Mouse (Mus musculus) brain, adult 2 months (tissue): ENCODE results near the gene Srp68.
"Not testable (repeated sequence)": the region's sequence is repeated elsewhere in the genome, so short reads cannot be mapped to it uniquely, and the experiment has no call there.

Experiments used
- DNase-seq: peaks from one replicate; pipeline ENCODE4 v3.0.0; 2011; ENCODE audit warnings: low read depth, low spot score

Srp68 gene

DNA sequence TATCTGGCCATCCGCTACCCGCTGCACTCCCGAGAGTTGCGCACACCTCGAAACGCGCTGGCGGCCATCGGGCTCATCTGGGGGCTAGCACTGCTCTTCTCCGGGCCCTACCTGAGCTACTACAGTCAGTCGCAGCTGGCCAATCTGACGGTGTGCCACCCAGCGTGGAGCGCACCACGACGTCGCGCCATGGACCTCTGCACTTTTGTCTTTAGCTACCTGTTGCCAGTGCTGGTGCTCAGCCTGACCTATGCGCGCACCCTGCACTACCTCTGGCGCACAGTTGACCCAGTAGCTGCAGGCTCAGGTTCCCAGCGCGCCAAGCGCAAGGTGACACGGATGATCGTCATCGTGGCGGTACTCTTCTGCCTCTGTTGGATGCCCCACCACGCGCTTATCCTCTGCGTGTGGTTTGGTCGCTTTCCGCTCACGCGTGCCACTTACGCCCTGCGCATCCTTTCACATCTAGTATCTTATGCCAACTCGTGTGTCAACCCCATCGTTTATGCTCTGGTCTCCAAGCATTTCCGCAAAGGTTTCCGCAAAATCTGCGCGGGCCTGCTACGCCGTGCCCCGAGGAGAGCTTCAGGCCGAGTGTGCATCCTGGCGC is 9.0 kb upstream of the Srp68 start:
- DNase-seq, result no peak

DNA sequence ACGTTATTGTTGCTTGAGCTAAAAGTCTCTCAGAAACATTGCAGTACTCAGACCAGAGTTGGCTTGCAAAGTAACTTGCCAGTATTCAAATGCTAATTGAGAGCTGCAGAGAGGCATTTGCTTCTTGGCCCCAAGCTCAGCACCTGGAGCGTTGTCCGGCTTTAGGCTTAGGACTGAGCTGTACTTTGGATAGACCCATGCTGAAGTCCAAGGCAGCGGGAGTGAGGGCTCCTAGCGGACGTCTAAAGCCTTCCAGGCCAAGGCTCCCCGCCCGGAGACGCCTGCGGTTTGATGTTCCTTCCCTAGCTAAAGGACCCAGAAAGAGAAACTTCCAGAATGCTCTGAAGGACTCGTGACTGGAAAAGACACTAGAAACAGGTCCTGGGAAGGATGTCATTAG is 8.1 kb upstream of the Srp68 start:
- no peak for DNase-seq

DNA sequence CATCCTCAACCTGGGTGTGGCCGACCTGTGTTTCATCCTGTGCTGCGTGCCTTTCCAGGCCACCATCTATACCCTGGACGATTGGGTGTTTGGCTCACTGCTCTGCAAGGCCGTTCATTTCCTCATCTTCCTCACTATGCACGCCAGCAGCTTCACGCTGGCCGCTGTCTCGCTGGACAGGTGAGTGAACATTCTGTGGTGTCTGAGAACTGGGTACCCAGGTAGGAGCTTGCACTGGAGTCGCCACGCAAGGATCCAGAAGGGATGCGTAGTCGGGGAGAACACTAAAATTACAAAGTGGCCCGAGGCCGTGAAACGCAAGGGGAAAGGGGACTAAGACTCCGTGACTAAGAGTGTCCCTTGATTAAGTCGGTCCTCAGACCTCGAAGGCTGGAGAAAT is 7.7 kb upstream of the Srp68 start:
- DNase-seq, result no peak

DNA sequence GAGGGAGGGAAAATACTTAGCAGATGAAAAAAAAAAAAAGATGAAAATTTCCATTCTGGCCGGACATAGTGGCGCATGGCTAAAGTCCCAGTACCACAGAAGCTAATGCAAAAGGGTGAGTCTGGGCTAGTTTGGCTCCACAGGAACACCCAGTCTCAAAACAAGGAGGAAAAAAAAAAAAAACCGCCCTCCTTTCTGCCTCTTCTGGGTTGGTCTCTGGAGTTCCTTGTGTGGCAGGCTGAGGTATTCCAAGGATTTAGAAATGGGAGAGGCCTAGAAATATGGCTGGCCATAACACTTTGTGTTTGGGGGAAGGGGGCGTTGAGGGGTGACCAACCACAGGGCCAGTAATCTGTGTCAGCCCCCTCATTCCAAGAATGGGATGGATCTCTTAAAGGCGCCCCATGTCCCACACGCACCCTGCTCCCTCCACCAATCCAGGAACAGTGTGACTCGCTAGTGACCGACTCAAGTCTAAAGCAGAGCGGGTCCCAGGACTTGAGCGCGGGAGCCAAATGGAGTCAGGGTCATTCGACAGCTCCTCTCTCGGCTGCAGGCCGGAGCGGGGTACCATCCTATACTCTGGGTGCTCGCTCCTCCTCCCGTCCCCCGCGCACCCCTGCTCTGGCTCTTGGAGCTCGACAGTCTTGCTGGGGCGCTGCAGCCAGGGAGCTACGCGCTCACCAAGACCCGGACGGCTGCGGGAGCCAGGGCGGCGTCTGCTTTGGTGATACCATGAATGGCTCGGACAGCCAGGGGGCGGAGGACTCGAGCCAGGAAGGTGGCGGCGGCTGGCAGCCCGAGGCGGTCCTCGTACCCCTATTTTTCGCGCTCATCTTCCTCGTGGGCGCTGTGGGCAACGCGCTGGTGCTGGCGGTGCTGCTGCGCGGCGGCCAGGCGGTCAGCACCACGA is 7.0 kb upstream of the Srp68 start, which contains the start of gene Galr2:
TSS of gene Galr2 (plus strand) at position 189 of the 913 bp plus-strand sequence.
- no peak for DNase-seq

DNA sequence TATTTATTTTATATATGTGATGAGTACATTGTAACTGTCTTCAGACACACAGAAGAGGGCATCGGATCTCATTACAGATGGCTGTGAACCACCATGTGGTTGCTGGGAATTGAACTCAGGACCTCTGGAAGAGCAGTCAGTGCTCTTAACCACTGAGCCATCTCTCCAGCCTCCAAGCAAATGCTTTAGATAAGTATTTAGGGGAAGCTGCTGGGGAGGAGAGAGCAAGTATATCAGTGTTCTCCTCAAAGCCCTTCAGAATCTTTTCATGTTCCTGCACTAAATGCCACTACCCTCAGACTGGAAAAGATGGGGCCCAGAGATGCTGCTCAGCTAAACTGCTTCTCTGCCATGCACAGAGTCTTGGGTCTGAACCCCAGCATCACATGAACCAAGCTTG is 3.2 kb upstream of the Srp68 start:
- not testable (repeated sequence) for DNase-seq

DNA sequence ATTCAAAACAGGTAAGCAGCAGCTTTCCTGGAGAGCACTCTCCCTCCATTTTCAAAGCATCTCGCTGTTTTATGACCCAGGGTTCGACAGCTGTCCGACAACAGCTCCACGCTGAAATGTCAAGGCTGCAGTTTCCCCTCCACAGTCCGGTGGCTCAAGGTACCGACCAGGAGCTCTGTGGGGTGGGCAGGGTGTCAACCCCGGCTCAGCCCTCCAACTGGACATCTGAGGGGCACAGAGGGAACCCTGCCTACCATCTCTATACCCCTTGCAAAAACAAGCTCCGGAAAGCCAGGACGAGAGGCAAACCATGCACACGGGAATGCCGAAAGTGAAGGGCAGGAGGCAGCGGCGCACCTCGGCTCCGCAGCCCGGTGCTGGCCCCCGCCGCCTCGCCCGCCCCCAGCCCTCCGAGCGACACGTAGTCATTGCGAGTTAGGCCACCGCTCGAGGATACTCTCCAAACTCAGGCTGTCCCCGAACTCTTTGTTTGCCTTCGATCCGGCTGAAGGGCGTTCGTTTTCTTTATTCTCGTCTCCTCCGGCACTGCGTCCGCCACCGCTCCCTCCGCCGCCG is 460 bp downstream of the Srp68 start:
- DNase-seq, result no peak

DNA sequence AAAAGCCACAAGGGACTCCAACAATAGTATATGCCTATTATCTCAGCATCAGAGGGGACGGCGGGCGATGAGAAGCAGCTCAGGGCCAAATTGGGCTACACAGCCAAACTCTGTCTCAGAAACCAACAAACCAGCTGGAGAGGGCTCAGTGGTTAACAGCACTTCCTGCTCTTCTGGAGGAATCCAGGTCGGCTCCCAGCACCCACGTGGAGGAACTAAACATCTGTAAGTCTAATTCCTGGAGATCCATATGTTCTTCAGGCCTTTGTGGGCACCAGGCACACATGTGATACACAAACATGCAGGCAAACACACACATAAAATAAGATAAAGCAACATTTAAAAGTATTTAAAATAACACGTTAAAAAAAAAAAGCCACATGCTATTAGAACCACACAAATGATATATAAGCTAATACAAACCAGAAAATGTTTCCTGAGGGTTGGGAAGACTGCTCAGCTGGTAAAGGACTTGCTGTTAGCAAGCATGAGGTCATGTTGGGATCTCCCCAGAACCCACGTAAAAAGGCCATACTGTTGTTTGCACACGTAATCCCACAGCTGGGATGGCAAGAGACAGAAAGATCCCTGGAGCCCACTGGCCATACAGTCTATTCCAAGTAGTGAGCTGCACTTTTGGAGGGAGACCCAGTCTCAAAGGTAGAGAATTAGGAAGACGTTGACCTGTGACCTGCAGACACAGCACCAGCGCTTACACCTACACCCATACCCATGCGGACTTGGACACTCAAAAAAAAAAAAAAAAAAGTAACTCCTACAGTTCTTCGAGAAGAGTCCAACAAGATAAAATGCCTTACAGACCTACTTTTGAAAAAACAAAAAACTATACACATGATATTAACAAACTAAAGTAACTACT is 1.2 kb downstream of the Srp68 start:
- DNase-seq, result no peak

DNA sequence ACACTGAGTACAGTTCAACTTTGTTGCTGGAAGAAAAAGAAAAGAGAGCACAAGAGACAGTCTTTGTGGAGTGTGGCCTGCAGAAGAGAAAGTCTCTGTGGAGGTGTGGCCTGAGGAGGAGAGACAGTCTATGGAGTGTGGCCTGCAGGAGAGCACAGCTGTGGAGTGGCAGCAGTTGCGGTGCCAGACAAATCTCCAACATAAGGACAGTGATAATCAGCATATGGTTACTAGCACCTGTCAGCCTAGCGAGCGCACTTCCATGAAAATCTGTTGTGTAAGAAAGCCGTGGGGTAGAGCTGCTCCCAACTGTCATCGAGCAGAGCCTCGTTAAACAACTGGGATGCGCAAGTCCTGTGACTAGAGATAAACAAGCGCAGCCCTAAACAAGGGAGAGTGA is 4.5 kb downstream of the Srp68 start:
- no peak for DNase-seq

DNA sequence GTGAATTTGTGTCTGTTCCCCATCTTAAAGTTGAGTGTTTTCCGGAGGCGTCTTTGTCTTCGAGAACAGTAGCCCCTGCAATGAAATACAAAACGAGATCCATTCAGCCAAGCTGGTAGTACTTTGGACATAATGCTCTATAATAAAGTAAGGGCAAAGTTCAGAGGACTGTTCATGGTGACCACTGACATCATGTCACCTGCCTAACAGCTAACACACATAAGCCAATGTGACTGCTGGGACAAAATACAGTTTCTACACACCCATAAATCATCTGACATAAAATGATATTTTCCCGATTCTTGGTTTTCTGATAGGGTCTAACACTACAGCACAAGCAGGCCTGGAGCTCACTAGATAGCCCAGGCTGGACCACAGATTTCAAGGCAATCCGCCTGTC is 5.7 kb downstream of the Srp68 start:
- no peak for DNase-seq

DNA sequence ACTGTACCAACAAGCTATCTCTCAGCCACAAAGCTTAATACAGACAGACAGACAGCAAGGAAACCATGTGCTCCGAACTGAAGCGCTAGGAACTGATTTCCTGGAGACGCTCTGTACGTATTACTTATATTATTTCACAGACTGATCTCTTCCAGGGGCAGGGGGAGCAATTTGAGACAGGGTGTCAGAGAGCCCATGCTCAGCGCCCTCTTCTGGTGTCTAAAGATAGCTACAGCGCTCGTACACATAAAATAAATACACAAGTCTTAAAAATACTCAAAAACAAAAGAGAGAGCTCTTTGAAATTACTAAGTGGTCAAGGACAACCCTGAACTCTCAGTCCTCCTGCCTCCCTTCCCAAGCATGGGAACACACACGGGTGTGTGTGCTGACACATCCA is 6.4 kb downstream of the Srp68 start:
- DNase-seq, result no peak

DNA sequence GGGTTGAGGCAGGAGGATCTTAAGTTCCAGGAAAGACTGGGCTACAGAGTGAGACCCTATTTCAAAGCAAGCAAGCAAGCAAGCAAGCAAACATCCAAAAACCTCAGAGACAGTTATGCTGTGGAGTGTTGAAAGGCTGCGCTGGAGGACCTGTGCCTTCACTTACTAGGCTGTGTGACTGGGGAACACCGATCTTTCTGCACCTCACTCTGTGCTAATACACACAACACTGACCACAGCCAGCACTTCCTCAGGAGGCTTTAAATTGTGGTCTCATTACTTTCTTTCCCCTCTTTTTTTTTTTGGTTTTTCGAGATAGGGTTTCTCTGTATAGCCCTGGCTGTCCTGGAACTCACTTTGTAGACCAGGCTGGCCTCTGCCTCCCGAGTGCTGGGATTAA is 8.2 kb downstream of the Srp68 start:
- DNase-seq, result no peak

DNA sequence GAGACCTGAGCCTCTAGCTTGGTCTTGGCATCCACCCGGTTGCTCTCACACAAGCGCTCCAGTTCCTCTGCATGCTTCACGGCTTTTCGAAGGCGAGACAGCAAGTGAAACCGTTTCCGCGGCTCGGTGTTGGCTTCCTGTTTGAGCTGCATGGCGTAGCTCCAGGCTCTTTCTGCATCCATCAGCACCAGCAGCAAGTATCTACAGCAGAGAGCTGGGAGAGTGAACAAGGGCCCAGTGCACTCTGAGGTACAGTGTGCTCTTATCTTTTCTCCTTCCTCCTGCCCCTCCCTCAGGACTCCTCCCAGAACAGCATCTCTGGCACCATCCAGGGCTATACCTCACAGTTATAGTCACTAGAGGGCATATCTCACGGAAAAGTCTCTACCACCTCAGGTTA is 8.7 kb downstream of the Srp68 start:
- DNase-seq, result peak; percentile 53

DNA sequence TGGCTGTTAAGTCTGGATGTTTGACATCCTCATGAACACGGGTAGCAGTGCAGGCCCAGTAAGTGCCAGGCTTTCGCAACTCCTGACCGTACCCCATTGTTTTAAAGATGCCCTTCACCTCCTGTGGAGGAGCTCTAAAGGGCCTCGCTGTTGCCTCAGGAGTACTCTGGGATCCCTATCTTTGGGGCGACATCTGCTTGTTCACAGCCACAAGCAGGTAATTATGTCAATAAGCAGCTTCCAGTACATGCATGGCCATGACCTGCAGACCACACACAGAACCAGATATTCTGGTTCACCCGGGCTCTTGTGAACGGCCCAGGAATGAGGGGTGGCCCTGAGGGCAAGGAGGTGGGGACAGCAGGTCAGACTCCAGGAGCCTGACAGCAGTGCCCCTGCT is 13.8 kb downstream of the Srp68 start:
- DNase-seq, result no peak

DNA sequence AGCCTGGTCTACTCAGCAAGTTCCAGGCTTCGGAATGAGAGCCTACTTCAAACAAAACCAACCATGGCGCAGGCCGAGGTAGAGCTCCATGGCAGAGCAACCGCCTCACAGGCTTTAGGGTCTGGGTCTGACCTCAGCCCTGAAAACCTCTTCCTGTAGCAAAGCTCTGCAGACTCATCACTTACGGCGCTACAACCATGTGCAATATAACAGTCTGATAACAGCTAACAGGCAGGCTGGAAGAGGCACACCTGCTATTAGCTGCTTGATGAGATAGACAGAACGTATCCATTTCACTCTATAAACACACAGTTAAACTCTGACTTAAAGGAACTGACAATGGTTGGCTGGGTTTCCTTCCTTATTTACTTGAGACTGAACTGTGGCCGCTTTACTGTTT is 14.6 kb downstream of the Srp68 start:
- no peak for DNase-seq

DNA sequence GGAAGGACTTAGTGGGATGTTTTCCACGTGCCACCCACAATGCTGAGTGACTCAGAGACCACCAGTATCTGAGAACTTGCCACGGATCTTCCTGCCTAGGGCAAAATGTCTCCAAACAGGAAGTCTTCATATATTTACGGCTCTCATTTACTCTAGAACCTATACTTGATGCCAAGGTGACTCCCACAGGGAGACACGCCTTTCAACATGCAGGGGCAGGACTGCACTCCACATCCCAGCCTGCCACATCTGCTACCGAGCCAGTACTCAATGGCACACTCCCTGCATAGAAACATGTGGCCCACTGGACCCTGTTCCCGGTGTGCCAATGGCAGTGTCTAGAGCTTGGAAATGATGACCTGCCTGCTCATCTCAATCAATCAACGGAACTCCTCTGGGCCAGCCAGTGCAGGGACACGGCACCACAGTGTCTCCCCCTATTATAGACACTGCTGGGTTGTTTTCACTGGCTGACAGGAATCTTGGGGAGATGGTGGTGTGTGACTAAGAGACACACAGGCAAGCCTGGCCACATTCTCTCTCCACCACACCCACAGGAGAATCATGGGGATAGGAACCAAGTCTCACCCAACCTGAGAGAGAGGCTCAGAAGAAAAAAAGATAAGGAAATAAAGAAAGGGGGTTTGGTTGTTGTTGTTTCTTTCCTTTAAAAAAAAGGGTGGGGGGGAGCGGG is 17.9 kb downstream of the Srp68 start:
- DNase-seq, result peak; percentile 68

DNA sequence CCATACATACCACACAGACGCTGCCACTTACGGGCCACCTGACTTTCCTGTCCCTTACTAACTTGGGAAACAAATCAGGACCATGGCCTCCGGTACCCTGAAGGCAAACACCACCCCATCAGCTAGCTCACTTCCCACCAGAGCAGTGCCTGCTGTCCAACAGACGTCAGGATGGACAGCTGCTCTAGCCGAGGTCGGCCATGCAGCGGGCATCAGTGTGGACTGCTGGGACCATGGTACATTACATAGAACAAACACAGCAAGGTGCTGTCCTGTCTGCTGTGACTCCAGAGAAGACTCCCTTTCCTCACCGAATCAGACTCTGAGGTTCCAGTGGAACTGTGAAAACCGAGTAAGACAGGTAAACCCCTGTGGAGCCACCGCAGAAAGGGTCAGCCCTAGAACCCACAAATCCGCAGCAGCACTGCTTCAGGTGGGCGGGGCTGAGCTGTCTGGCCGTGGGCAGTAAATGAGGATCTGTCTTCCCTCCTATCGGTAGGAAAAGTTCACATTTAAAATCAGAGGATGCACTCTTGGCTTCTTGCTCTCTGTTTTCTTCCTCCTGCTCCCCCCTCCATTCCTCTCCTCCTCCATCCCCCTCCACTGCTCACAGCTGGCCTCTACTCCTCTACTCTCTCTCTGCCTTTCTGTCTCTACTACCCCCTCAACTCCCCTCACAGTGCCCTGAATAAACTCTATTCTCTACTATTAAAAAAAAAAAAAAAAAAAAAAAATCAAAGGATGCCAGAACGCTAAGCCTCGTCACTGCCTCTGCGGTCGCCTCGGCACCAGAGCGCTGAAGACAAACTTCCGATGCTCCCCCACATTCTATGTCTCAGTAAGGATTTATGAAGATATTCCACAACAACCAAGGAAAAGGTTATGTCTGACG is 18.7 kb downstream of the Srp68 start:
- DNase-seq, result no peak

DNA sequence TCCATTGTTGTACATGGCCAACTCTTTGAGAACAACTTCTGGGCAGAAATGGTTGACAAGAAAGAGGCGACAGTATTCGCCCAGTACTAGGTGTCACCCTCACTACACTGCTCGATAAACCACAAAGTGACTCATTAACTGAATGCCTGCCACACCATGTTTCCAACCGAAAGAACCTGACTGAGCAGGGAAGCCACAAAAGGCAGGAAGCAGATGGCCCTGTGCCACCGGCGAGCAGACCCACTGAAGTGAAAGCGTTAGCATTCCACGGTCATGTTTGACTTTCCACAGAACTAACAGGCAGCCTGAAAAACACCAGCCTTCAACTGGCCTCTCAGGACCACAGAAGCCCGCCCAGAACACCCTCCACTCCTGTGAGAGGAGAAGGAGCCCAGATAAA is 19.4 kb downstream of the Srp68 start:
- peak; percentile 45 for DNase-seq

DNA sequence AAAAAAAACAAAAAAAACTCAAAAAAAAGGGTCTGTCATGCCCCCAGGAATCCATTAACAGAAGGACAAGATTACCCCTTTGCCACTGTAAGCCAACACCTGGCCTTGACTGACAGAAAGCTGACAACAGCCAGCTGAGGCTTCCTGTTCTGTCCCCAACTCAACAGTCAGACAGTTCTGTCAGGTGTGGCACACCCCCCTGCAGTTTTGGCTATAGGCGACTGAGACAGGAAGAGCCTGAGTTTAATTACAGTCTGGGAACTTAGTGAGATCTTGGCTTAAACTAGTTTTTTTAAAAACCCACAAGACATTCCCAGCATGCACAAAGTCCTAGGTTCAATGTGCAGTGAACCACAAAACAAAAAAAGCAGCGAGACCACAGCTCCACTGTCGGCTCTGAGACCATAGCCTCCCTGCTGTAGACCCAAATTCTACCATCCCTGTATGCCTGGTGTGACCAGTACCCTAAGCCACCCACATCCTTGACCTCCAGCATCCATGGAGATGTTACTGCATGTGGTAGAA is 20.9 kb downstream of the Srp68 start:
- DNase-seq, result no peak

DNA sequence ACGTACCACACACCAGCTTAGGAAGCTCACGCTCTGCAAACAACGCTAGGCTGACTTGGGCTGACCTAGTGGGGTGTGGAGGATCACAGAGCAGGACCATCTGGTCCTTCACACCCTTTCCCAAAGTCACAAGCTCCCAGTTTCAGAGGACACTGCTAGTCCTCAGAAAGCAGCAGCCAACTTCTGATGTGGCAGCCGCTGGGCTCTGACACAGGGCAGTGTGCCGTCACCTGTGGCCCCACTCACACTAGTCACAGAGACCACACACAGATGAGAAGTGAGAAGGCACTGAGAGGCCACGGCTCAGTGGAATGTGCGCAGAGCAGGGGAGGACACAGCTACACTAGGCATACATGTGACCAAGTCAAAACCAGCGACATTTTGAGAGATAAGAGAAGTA is 23.1 kb downstream of the Srp68 start:
- no peak for DNase-seq
